Comparison of ENCODE assay signal across 7 mouse cellular contexts in the genomic region with DNA sequence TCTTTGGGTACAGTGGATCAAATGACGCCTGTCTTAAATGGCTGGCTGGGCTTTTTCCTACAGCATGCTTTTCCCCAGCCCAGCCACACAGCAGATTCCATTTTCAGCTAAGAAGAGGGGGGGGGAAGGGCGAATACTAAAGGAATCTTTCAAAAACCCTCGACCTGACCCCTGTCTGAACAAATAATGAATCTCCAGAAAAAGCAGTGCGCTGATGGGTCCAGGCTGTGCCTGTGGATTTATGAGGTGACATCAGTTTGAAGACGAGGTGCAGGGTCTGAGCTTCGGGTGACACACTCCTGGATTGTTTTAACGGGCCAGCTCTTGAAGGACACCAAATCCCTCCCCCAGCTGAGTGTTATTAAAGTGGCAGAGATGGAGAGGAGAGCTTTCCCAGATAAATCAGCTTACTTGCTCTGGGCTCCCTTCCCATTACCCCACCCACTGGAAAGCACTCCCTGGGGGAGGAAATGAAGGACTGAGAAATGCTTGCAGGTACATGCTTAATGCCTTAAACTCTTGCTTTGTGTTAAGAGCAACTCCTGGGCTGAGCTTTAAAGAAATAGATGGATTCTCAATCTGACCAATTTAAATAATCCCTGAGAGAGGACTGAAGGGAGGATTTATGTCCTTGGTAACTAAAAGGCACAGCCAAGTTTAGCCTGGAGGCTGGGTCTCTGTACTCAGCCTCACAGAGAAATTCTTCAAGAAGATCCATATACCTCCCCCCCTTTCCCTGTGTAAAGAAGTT.
DNase-seq lines count a peak whose midpoint lies in the region; ATAC-seq and TF ChIP-seq lines count a peak whose summit lies in the region.

No protein-coding gene starts in this region.

- no peak for ATAC-seq in intestine, postnatal 0 days
- no peak for ATAC-seq in monocyte, adult 5-6 weeks (replicated peaks; ENCODE audit: insufficient number of reproducible peaks, low FRiP score, low TSS enrichment, poor library complexity, severe bottlenecking)

- TF ChIP-seq CTCF in brain, embryonic 14.5 days (IDR thresholded peaks at IDR 0.05; ENCODE audit: borderline replicate concordance, extremely low read depth, insufficient read depth, insufficient read length): no peak
- TF ChIP-seq CTCF in intestine, postnatal 0 days (IDR thresholded peaks at IDR 0.05; ENCODE audit: low read depth): no peak

- peaks cover 15% of the 10 kb centered on the region; the same call in 1 of the 2 replicates for H3K4me1 ChIP-seq in intestine, postnatal 0 days (replicated peaks; ENCODE audit: control insufficient read depth, insufficient read depth, low read length)

- peak; percentile 12 for DNase-seq in R1 (ENCODE audit: low read depth, low spot score)
- DNase-seq in brain, embryonic 14.5 days (ENCODE audit: low read depth): peak; percentile 81
- DNase-seq in heart, adult 18-20 months: peak; percentile 65
- peak; percentile 69 for DNase-seq in lung, postnatal 14 days
- peak; percentile 28 for DNase-seq in retina, postnatal 7 days (ENCODE audit: low read depth, low spot score)

- no peak for TF ChIP-seq POLR2A in brain, embryonic 14.5 days (IDR thresholded peaks at IDR 0.05; ENCODE audit: borderline replicate concordance, extremely low read depth, insufficient read depth, insufficient read length, poor library complexity, severe bottlenecking)

- H3K4me2 ChIP-seq in intestine, postnatal 0 days (replicated peaks; ENCODE audit: low read depth): 0 out of 2 replicates have a peak overlapping the region, but pooled peaks have one; percentile 9

- H3K4me3 ChIP-seq in intestine, postnatal 0 days (ENCODE audit: low read depth, low read length): no peak overlapping the region

- 18% methylated on average over 7 of the region's 7 CpGs for WGBS in intestine, postnatal 0 days

- H3K27me3 ChIP-seq in intestine, postnatal 0 days (replicated peaks; ENCODE audit: control insufficient read depth, insufficient read depth, low read length): no peaks in the 10 kb centered on the region

- H3K9me3 ChIP-seq in intestine, postnatal 0 days (ENCODE audit: control insufficient read depth): no peaks in the 10 kb centered on the region

- no peaks in the 10 kb centered on the region for H3K36me3 ChIP-seq in intestine, postnatal 0 days (ENCODE audit: control insufficient read depth, insufficient read depth)

- peak overlapping the region; percentile 60; the same call in 1 of the 2 replicates for H3K27ac ChIP-seq in intestine, postnatal 0 days (ENCODE audit: low read depth, low read length)

- no peak overlapping the region for H3K9ac ChIP-seq in intestine, postnatal 0 days (ENCODE audit: low read depth, low read length)

Comparison
In these comparisons a context has a peak if more than half of its experiments do, and no peak if none do; other contexts are left out.
1. DNase-seq: peak in every context shown above with its lines; median percentile 81 in brain, embryonic 14.5 days; 69 in lung, postnatal 14 days; 65 in heart, adult 18-20 months; 28 in retina, postnatal 7 days; 12 in R1.